8 mouse cellular contexts compared by ENCODE assay signal in the genomic region with DNA sequence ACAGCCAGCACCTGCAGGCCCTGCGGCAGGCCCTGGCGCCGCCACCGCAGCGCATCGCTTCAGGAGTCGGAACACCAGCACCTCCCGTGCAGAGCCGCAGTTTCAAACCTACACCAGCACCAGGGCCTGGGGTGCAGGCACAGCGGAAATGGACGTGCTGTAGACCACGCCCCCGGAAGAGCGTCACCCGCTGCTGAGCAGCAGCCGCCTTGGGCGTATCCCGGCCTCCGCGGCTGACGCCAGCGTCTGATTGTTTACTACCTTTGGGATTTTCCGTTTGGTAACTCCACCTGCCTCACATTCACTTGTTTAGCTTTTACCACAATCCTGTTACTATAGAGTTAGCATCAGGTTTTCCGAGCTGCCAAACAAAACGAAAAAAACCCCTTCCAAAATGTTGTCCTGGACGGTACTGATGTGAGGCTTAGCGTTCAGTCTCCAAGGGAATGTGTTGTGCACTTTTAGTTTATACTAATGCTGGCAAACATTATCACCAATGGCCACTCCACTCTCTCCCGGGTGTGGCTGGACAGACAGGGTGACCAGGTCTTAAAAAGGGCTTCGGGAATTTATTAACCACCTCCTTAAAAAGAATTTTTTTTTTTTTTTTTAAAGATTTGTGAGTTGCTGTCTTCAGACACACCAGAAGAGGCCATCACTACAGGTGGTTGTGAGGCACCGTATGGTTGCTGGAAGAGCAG. TPM values are rescaled to one million over a fixed set of nuclear protein-coding genes. Genes with fewer than 3 reads are reported as not detected.
DNase-seq lines count a peak whose midpoint lies in the region; ATAC-seq lines count a peak whose summit lies in the region.

Polg2 (minus strand) TSS at position 150 of the 701 bp plus-strand sequence.

- peaks cover 41% of the 10 kb centered on the region for H3K4me1 ChIP-seq in megakaryocyte, embryonic 14.5 days

- H3K36me3 ChIP-seq in megakaryocyte, embryonic 14.5 days (replicated peaks; ENCODE audit: low read length), result peaks cover 71% of the 10 kb centered on the region

- peak within 1 kb of the TSS; percentile 97 for H3K4me3 ChIP-seq in megakaryocyte, embryonic 14.5 days (replicated peaks)

- H3K27me3 ChIP-seq in megakaryocyte, embryonic 14.5 days (replicated peaks), result no peaks in the 10 kb centered on the region

- H3K9me3 ChIP-seq in megakaryocyte, embryonic 14.5 days, result no peaks in the 10 kb centered on the region

- peak; percentile 98 for DNase-seq in ZHBTc4 (ENCODE audit: low read depth, low spot score)
- DNase-seq in gastrocnemius, adult 8-10 months (ENCODE audit: low spot score in 2 of 2), result peak; percentile 79 to 88
- DNase-seq in hindlimb bud, embryonic 11.5 days (ENCODE audit: extremely low spot score, low read depth, low spot score), result peak; percentile 86
- DNase-seq in left cerebral cortex, adult 8-10 months (ENCODE audit: low spot score in 2 of 2), result peak; percentile 89 to 92
- peak; percentile 93 to 95 for DNase-seq in right cerebral cortex, postnatal 10 days (ENCODE audit: low spot score in 2 of 2)
- DNase-seq in urinary bladder, postnatal 36 days (ENCODE audit: low spot score in 2 of 2), result peak; percentile 89 to 91

- ATAC-seq in common myeloid progenitor, adult 5-6 weeks (replicated peaks; ENCODE audit: low read depth, poor library complexity, severe bottlenecking), result peak; percentile 80

RNA-seq across cellular contexts. Expression of gene Polg2, which starts in this region (rescaled TPM):
- total RNA-seq in common myeloid progenitor, adult 5-6 weeks (2017), result 12.6 and 16.8 TPM in 2 replicates
- 1 to 10 TPM; 2.3 to 3.5 (median 3.0) TPM for total RNA-seq in gastrocnemius, adult 8-10 months (2022)
- 1 to 10 TPM; 2.8 to 4.6 (median 4.0) TPM for total RNA-seq in left cerebral cortex, adult 8-10 months (2022)
- 0.62 TPM in 1 of 2 replicates, not detected in the other for polyA plus RNA-seq in megakaryocyte, embryonic 14.5 days (2012; ENCODE audit: insufficient read depth, low replicate concordance)

Comparison
In these comparisons a context has a peak if more than half of its experiments do, and no peak if none do; other contexts are left out.
1. Peak in every context shown above with its lines: DNase-seq, ATAC-seq and H3K4me3 ChIP-seq.